Mouse (Mus musculus) liver, embryonic 12.5 days (tissue): Measurements from ENCODE around the gene Scn8a. TPM values are rescaled to one million over a fixed set of nuclear protein-coding genes. Genes with fewer than 3 reads are reported as not detected.

ENCODE experiments used
- ATAC-seq: fragments of 200-750 bp; cut with Nextera tagmentation; 2 replicates; pipeline ENCODE4 v1.8.0; 2017; ENCODE audit warnings: moderate number of reproducible peaks, mild to moderate bottlenecking, moderate library complexity
- H3K27ac ChIP-seq: fragments of 300-500 bp; sonication (generic); 2 replicates; pipeline ENCODE4 v1.5.1; 2016; ENCODE audit warnings: mild to moderate bottlenecking
- H3K27me3 ChIP-seq: fragments of 300-500 bp; sonication (generic); replicated peaks from 2 replicates; pipeline ENCODE4 v1.6.1; 2016; ENCODE audit warnings: mild to moderate bottlenecking, moderate library complexity
- H3K36me3 ChIP-seq: fragments of 300-500 bp; sonication (generic); 2 replicates; pipeline ENCODE4 v1.6.1; 2016; ENCODE audit warnings: mild to moderate bottlenecking, moderate library complexity
- H3K4me1 ChIP-seq: fragments of 300-500 bp; sonication (generic); 2 replicates; pipeline ENCODE4 v1.6.1; 2016
- H3K4me2 ChIP-seq: fragments of 300-500 bp; sonication (generic); 2 replicates; pipeline ENCODE4 v1.6.1; 2016; ENCODE audit warnings: mild to moderate bottlenecking, moderate library complexity
- H3K4me3 ChIP-seq: fragments of 300-500 bp; sonication (generic); 2 replicates; pipeline ENCODE4 v1.5.1; 2016; ENCODE audit warnings: mild to moderate bottlenecking, moderate library complexity
- H3K9ac ChIP-seq: fragments of 300-500 bp; sonication (generic); 2 replicates; pipeline ENCODE4 v1.6.1; 2016; ENCODE audit warnings: mild to moderate bottlenecking, moderate library complexity
- H3K9me3 ChIP-seq: fragments of 300-500 bp; sonication (generic); replicated peaks from 2 replicates; pipeline ENCODE4 v1.6.1; 2016; ENCODE audit warnings: mild to moderate bottlenecking, moderate library complexity
- WGBS: fragments of 180-500 bp; shearing (Covaris S2); methylation state at CpG from one replicate; pipeline ENCODE4 v1.1.7; 2016; ENCODE audit not compliant: insufficient replicate concordance; 5-methylcytosine and 5-hydroxymethylcytosine counted together
- polyA plus RNA-seq: library from polyadenylated mRNA; unstranded; fragments of >200 nt; fragmentation: Nextera tagmentation; extraction: Ambion mirVana; gene quantifications from 2 replicates; pipeline ENCODE4 v1.2.1, GENCODE M21; 2016

Gene Scn8a
- polyA plus RNA-seq, 1 experiment from 2014 or later = 0.88 TPM

DNA sequence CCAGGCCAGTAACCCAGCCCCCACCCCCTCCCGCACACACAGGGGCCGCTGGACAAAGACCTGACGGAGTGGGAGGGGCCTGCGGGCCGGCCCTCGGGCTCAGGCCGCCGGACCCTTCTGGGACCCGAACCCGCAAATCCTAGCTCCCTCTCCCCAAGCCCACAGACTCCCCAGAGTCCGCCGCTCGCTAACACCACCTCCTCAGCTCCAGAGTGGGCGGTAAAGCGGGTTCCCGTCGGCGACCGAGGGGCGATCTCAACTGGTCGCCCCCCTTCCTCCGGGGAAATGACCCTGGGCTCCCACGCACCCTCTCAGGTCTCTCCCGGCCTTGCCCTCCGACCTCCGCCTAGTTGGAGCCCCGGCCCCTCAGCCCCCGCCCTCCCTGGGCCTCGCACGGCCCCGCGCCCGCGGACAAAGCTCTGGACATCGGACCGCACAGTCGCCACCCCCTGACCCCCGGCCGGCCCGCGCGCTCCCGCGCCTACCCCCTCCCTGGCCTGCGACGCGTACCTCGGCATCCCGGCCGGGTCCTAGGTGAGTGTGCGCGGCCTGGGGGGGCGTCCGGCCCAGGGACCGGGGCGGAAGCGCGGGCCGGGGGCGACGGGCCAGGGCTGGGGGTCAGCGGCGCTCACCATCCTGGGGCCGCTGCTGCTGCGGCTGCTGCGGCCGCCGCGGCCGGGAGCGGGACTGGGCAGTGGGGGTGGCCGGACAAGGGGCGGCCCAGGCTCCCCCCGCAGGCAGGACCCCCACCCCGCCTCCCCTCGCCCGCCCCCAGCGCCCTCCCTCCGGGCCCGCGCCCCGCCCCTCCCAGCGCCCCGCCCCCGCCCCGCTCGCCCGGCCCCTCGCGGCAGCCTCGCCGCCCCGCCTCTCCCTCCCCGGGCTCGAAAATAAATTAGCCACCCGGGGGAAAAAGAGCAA lies 208.4 kb downstream of the Scn8a start, which contains the start of gene Fignl2:
Gene Fignl2, minus strand, starts transcription at position 755 of the 918 bp plus-strand sequence.
- H3K27ac ChIP-seq = peak within 1 kb of the TSS; percentile 82
- peak; percentile 22; the same call in 1 of the 2 replicates for ATAC-seq
- H3K9me3 ChIP-seq = no peaks in the 10 kb centered on the region
- peak within 1 kb of the TSS; percentile 66 for H3K9ac ChIP-seq
- peaks cover 38% of the 10 kb centered on the region for H3K4me1 ChIP-seq
- H3K4me3 ChIP-seq = peak within 1 kb of the TSS; percentile 59
- no peaks in the 10 kb centered on the region for H3K36me3 ChIP-seq
- peaks cover 75% of the 10 kb centered on the region for H3K27me3 ChIP-seq
- H3K4me2 ChIP-seq = peak within 1 kb of the TSS; percentile 65
- 1% methylated on average over 59 of the region's 96 CpGs for WGBS

DNA sequence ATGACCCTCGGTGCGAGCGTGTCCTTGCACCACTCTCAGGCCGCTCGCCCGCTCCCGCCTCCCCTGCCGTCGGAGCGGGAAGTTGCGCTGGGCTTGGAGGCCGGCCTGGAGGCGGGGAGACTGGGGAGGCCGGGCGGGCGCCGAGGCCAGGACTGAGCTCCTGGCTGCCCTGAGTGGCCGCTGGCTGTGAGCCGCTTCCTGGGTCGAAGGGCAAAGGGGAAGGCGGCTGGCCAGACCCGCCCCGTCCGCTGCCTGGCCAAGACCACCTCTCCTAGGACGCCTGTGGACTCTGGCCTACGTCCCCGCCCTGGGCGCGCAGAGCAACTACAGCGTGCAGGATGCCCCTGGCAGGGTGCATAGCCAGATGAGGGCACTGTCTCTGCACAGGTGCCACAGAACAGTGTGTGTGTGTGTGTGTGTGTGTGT lies 209.1 kb downstream of the Scn8a start:
- Histone ChIP-seq H3K27me3 (peaks cover 74% of the 10 kb centered on the region), H3K9me3 (no peaks in the 10 kb centered on the region), H3K4me3 (peak overlapping the region; percentile 59), H3K4me2 (peak overlapping the region; percentile 65), H3K27ac (peak overlapping the region; percentile 82), H3K9ac (peak overlapping the region; percentile 66; the same call in 1 of the 2 replicates), H3K4me1 (peaks cover 37% of the 10 kb centered on the region), H3K36me3 (no peaks in the 10 kb centered on the region)
- peak; percentile 72 for ATAC-seq
- 3% methylated on average over 30 of the region's 30 CpGs for WGBS

GRCm38 (mm10) chr15:101080031-101080520 lies 210.4 kb downstream of the Scn8a start:
- Histone ChIP-seq H3K4me2 (no peak overlapping the region), H3K4me1 (peaks cover 37% of the 10 kb centered on the region), H3K4me3 (no peak overlapping the region), H3K9ac (no peak overlapping the region), H3K27me3 (peaks cover 67% of the 10 kb centered on the region), H3K9me3 (no peaks in the 10 kb centered on the region), H3K27ac (no peak overlapping the region), H3K36me3 (no peaks in the 10 kb centered on the region)
- 66% methylated on average over 9 of the region's 9 CpGs for WGBS
- no peak for ATAC-seq

DNA sequence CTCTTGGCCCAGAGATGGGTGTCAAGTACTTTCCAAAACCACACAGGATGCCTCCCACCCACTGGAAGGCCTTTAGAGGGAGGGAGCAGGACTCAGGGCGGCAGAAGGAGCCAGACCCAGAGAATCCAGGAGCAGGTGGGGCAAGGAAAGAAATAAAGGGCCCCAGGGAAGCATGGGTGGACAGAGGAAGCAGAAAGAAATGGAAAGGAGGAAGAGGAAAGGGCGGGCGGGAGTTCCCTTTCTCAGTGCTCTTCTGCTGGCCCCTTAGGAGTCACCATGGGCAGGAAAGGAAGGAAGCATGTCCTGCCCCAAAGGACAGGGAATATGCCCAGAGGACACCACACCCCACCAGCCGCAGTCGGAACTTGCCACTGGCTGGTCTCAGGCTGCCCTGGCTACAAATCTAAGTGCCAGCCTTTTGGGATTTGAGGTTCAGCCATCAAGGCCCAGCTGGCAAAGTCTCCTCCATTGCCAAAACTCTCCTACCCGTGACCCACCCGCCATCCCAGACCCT lies 211.4 kb downstream of the Scn8a start:
- Histone ChIP-seq H3K36me3 (no peaks in the 10 kb centered on the region), H3K4me3 (no peak overlapping the region), H3K9ac (no peak overlapping the region), H3K4me1 (peaks cover 37% of the 10 kb centered on the region), H3K9me3 (no peaks in the 10 kb centered on the region), H3K4me2 (no peak overlapping the region), H3K27me3 (peaks cover 57% of the 10 kb centered on the region), H3K27ac (peak overlapping the region; percentile 37; the same call in 1 of the 2 replicates)
- WGBS = 45% methylated on average over 7 of the region's 7 CpGs
- ATAC-seq = no peak

DNA sequence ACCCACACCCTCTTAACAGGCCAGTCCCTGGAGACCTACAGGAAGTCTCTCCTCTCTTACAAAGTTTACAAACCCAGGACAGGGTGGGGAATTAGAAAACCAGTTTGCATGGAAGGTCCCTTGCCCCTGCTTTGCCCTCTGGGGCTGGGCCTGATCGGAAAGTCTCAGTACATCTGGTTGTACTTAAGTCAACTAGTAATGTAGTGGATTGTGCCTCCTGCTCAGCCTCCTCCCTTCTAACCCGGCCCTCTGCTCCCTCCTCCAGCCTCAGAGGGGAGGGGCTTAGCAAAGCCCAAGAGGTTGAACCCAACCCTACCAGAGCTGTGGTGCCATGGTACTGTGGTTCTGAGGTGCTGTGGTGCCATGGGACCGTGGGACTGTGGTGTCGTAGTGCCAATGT lies 212.6 kb downstream of the Scn8a start:
- Histone ChIP-seq H3K27ac (no peak overlapping the region), H3K36me3 (no peaks in the 10 kb centered on the region), H3K4me1 (peaks cover 29% of the 10 kb centered on the region; the same call in 1 of the 2 replicates), H3K27me3 (peaks cover 45% of the 10 kb centered on the region), H3K9me3 (no peaks in the 10 kb centered on the region), H3K4me3 (no peak overlapping the region), H3K4me2 (no peak overlapping the region), H3K9ac (no peak overlapping the region)
- 52% methylated on average over 4 of the region's 4 CpGs for WGBS
- ATAC-seq = no peak

DNA sequence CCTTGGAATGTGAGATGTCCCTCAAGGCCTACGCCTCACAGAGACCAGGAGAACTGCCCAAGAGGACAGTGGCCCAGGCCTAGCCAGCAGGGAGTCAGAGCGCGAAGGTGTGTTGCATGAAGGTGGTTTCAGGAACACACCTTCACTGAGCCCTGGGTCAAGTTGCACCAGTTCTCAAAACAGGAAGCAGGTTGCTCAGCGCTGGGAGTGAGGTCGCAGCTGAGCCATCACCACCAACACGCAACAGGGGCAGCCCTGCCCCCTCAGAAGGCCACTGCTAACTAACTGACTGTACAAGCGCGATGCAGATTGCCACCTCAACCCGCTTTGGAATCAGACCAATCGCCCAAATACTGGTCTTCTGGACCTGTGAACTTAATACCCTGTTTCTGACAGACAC lies 214.8 kb downstream of the Scn8a start:
- ATAC-seq = no peak
- H3K36me3 ChIP-seq = no peaks in the 10 kb centered on the region
- no peaks in the 10 kb centered on the region for H3K9me3 ChIP-seq
- H3K27ac ChIP-seq = no peak overlapping the region
- WGBS = 48% methylated on average over 10 of the region's 10 CpGs
- H3K4me1 ChIP-seq = peaks cover 15% of the 10 kb centered on the region; the same call in 1 of the 2 replicates
- no peak overlapping the region for H3K9ac ChIP-seq
- no peak overlapping the region for H3K4me2 ChIP-seq
- H3K27me3 ChIP-seq = peaks cover 23% of the 10 kb centered on the region
- no peak overlapping the region for H3K4me3 ChIP-seq

GRCm38 (mm10) chr15:101086451-101086850 lies 216.8 kb downstream of the Scn8a start:
- Histone ChIP-seq H3K4me3 (no peak overlapping the region), H3K36me3 (no peaks in the 10 kb centered on the region), H3K27me3 (peaks cover 3% of the 10 kb centered on the region), H3K4me2 (no peak overlapping the region), H3K4me1 (peaks cover 8% of the 10 kb centered on the region; the same call in 1 of the 2 replicates), H3K27ac (no peak overlapping the region), H3K9me3 (no peaks in the 10 kb centered on the region), H3K9ac (no peak overlapping the region)
- no peak for ATAC-seq
- 63% methylated on average over 9 of the region's 9 CpGs for WGBS

GRCm38 (mm10) chr15:101086956-101087355 lies 217.3 kb downstream of the Scn8a start:
- Histone ChIP-seq H3K9ac (no peak overlapping the region), H3K27me3 (no peaks in the 10 kb centered on the region; the same call in 1 of the 2 replicates), H3K4me3 (no peak overlapping the region), H3K27ac (no peak overlapping the region), H3K36me3 (no peaks in the 10 kb centered on the region), H3K4me1 (0 out of 2 replicates have a peak, but pooled peaks cover 5% of the 10 kb centered on the region), H3K9me3 (no peaks in the 10 kb centered on the region), H3K4me2 (no peak overlapping the region)
- WGBS = 54% methylated on average over 3 of the region's 3 CpGs
- ATAC-seq = no peak

- H3K36me3 ChIP-seq = no peaks in the 10 kb centered on the region
- no peak overlapping the region for H3K4me2 ChIP-seq
- no peak overlapping the region for H3K9ac ChIP-seq
- no peak for ATAC-seq
- WGBS = 47% methylated on average over 4 of the region's 4 CpGs
- H3K4me1 ChIP-seq = peaks cover 6% of the 10 kb centered on the region; the same call in 1 of the 2 replicates
- H3K27me3 ChIP-seq = no peaks in the 10 kb centered on the region; the same call in 1 of the 2 replicates
- no peak overlapping the region for H3K4me3 ChIP-seq
- H3K9me3 ChIP-seq = no peaks in the 10 kb centered on the region
- no peak overlapping the region for H3K27ac ChIP-seq
Measured at GRCm38 (mm10) chr15:101088291-101088690, 218.6 kb downstream of the Scn8a start.

DNA sequence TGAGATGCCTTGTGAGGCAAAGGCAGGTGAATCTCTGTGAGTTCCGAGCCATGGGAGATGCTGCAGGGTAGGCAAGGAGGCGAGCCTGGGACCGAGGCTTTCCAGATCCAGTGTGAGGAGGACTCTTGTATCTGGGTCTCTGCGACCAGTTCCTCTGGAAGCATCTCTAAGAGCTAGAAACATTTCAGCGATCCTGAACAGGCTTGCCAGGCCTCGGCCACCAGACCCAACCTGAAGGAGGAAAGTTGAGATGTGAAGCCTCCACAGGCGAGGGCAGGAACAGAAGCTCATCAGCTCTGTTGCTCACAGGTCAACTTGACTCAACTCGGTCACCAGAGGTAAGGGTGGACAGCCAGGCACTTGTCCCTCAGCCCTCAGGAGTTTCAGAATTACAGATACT lies 221.9 kb downstream of the Scn8a start:
- H3K4me1 ChIP-seq = peaks cover 11% of the 10 kb centered on the region
- H3K4me3 ChIP-seq = no peak overlapping the region
- H3K27ac ChIP-seq = no peak overlapping the region
- H3K36me3 ChIP-seq = no peaks in the 10 kb centered on the region
- ATAC-seq = no peak
- H3K9me3 ChIP-seq = no peaks in the 10 kb centered on the region
- H3K4me2 ChIP-seq = no peak overlapping the region
- H3K9ac ChIP-seq = no peak overlapping the region
- WGBS = 63% methylated on average over 8 of the region's 8 CpGs
- peaks cover 5% of the 10 kb centered on the region for H3K27me3 ChIP-seq

DNA sequence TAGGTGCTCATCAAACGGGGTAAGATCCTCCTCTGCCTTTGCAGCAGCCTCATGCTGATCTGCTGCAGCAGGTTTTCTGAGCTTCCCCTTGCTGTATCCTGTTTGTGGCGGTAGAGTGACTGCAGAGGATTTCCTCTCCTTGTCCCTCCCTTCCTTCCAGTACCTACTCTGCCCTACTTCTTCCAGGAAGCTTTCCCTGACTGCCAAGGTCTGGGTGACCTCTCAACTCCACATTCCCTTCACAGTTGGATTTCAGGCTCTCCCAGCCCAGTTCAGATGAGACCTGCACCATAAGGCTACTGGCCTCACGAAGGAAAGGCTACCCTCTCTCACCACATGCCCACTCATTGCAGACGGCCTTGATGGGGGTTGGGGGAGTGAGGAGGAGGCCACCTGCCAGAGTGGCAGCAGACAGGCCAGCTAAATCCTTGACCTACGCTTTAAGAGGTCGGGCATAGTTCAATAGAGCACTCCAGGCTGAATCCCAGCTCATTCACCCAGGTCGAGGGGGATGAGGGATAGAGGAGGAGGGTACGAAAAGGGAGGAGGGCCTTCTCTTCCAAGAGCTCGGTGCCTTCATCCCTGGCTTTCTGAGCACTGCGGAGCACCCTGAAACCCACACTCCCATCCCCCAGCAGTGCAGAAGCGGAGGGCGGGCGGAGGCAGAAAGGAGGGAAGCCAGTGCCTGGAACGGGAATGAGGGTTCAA lies 222.6 kb downstream of the Scn8a start:
- Histone ChIP-seq H3K4me3 (no peak overlapping the region), H3K9me3 (no peaks in the 10 kb centered on the region), H3K36me3 (no peaks in the 10 kb centered on the region), H3K27ac (no peak overlapping the region), H3K4me1 (peaks cover 11% of the 10 kb centered on the region), H3K9ac (no peak overlapping the region), H3K4me2 (0 out of 2 replicates have a peak overlapping the region, but pooled peaks have one; percentile 0), H3K27me3 (peaks cover 10% of the 10 kb centered on the region)
- 33% methylated on average over 14 of the region's 14 CpGs for WGBS
- no peak for ATAC-seq
